Mouse (Mus musculus) heart, adult 2 months (tissue): Measurements from ENCODE around the gene Zfp91. TPM values are rescaled to one million over a fixed set of nuclear protein-coding genes. Genes with fewer than 3 reads are reported as not detected.

Source experiments
- DNase-seq, 2 experiments: peaks; one replicate each; pipeline ENCODE4 v3.0.0; 2021
- H3K27ac ChIP-seq: fragments of 200-600 bp; 2 replicates; pipeline ENCODE4 v1.8.1; 2022
- H3K27me3 ChIP-seq: fragments of 200-500 bp; 2 replicates; pipeline ENCODE4 v1.6.1; 2012; ENCODE audit warnings: mild to moderate bottlenecking, low read length, inconsistent platforms, mixed read lengths; ENCODE audit not compliant: control insufficient read depth, insufficient read depth
- H3K36me3 ChIP-seq: fragments of 200-500 bp; 2 replicates; pipeline ENCODE4 v1.6.1; 2012; ENCODE audit warnings: low read length, inconsistent platforms; ENCODE audit not compliant: control insufficient read depth, insufficient read depth
- H3K4me1 ChIP-seq: fragments of 200-500 bp; 2 replicates; pipeline ENCODE4 v1.6.1; 2011; ENCODE audit warnings: low read length; ENCODE audit not compliant: control insufficient read depth, insufficient read depth
- H3K4me3 ChIP-seq: fragments of 200-600 bp; 2 replicates; pipeline ENCODE4 v1.8.1; 2022
- H3K79me2 ChIP-seq: fragments of 200-500 bp; replicated peaks from 2 replicates; pipeline ENCODE4 v1.6.1; 2012; ENCODE audit warnings: mild to moderate bottlenecking, inconsistent platforms, low read length, moderate library complexity, mixed read lengths; ENCODE audit not compliant: control insufficient read depth, insufficient read depth
- H3K9ac ChIP-seq: fragments of 200-500 bp; 2 replicates; pipeline ENCODE4 v1.6.1; 2012; ENCODE audit warnings: low read depth, mild to moderate bottlenecking, control low read depth, inconsistent platforms, low read length, mixed read lengths
- CTCF ChIP-seq: fragments of 200-600 bp; IDR thresholded peaks from 2 replicates; pipeline ENCODE4 v1.8.1; 2022; ENCODE audit warnings: antibody characterized with exemption, mild to moderate bottlenecking, moderate library complexity
- EP300 ChIP-seq: fragments of 200-500 bp; IDR thresholded peaks from 2 replicates; pipeline ENCODE4 v1.6.1; 2011; ENCODE audit warnings: low read depth, low read length, control low read depth; ENCODE audit not compliant: insufficient read depth
- POLR2A ChIP-seq: fragments of 200-500 bp; IDR thresholded peaks from 2 replicates; pipeline ENCODE4 v1.6.1; 2011; ENCODE audit warnings: mild to moderate bottlenecking, low read depth, low read length, control low read depth; ENCODE audit not compliant: insufficient read depth
- WGBS: fragments of 180-500 bp; shearing (Covaris S2); methylation state at CpG from one replicate; pipeline ENCODE4 v1.1.7; 2018; 5-methylcytosine and 5-hydroxymethylcytosine counted together
- intact Hi-C: fragments of 180-260 bp; cut with DNase I; formaldehyde crosslinking; loops from one replicate; pipeline ENCODE4 v1.15.1; 2025
- polyA plus RNA-seq: library from polyadenylated mRNA; depleted of rRNA; stranded (reverse); fragments of >200 nt; gene quantifications from 2 replicates; pipeline ENCODE4 v1.2.3, GENCODE M21; 2012
- total RNA-seq, 2 experiments: library from RNA; stranded (reverse); gene quantifications; 2 replicates each; pipeline ENCODE4 v1.2.3; 2021

Zfp91 gene
- total and polyA plus RNA-seq, 3 experiments, result 17.4 to 84.5 (median 71.9) TPM

DNA sequence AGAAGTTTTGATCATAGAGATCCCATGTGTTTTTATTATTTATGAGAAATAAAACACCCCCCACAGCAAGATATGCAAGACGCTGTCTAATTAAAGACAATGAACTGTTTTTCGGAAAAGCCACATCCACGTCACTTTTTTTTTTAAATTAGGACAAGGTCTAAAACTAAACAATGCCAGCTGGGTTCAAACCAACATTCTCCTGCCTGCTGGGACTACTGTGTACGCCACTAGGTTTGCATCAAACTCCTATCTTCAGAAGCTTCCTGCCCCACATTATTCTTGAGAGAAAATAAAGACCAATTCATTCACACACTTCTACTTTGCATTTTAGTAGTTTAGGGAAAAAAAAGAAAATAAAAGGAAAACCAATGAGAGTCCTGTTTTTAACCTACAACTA, 8.2 kb downstream of the Zfp91 start:
- no peak for TF ChIP-seq POLR2A
- peaks cover 8% of the 10 kb centered on the region for H3K4me1 ChIP-seq
- no peak for DNase-seq
- no peaks in the 10 kb centered on the region for H3K27me3 ChIP-seq
- H3K4me3 ChIP-seq, result no peak overlapping the region
- H3K9ac ChIP-seq, result no peak overlapping the region
- H3K79me2 ChIP-seq, result no peaks in the 10 kb centered on the region; the same call in 1 of the 2 replicates
- peaks cover 24% of the 10 kb centered on the region for H3K36me3 ChIP-seq
- WGBS, result 27% methylated on average over 4 of the region's 4 CpGs
- H3K27ac ChIP-seq, result peak overlapping the region; percentile 24; the same call in 1 of the 2 replicates
- intact Hi-C loops, result no loop called here

DNA sequence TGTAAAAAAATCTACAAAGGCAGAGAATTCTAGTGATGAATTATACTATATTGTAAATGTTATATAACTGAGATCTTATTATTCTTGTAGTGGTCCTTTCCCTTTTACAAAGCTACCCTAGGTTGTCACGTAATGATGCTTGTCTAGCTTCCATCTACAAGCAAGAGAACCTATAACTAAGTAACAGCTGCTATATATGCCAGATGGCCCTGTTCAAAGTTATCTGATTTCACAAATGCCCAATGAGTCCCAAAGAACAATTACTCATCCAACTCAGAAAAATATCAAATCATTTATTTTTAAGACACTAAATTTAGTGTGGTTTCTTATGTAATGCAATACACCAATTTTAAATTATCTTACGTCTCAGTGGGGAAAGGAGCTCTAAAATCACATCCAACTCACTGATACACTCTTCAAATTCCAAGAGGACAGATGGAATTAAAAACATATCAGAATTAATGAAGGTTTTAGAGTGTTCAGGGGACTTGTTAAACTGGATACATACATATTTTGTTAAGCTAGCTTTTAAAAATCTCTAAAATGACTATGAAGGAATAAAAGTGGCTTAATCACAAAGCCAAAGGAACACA, 9.0 kb downstream of the Zfp91 start:
- H3K4me3 ChIP-seq, result no peak overlapping the region
- DNase-seq, result no peak
- H3K27me3 ChIP-seq, result no peaks in the 10 kb centered on the region
- H3K36me3 ChIP-seq, result peaks cover 22% of the 10 kb centered on the region
- intact Hi-C loops, result no loop called here
- no peak overlapping the region for H3K9ac ChIP-seq
- WGBS, result 67% methylated on average over 2 of the region's 2 CpGs
- peak overlapping the region; percentile 24; the same call in 1 of the 2 replicates for H3K27ac ChIP-seq
- no peaks in the 10 kb centered on the region; the same call in 1 of the 2 replicates for H3K79me2 ChIP-seq
- TF ChIP-seq POLR2A, result no peak
- no peak for TF ChIP-seq EP300
- TF ChIP-seq CTCF, result no peak
- peaks cover 8% of the 10 kb centered on the region for H3K4me1 ChIP-seq

DNA sequence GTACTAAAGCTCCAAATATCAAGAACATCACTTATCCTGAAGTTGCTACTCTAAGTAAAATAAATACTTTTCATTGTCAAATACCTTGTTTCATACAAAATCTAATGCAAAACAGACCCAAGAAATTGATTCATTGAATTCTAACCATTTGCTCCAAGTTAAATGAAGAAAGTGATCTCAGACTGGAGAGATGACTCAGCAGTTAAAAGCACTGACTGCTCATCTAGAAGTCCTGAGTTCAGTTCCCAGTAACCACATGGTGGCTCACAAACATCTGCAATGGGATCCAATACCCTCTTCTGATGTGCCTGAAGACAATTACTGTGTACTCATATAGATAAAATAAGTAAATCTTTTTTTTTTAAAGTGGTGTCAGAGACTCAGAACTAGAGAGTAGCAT, 15.5 kb downstream of the Zfp91 start:
- intact Hi-C loops, result no loop called here
- peaks cover 5% of the 10 kb centered on the region for H3K4me1 ChIP-seq
- no peak for DNase-seq
- H3K9ac ChIP-seq, result no peak overlapping the region
- no peak overlapping the region for H3K4me3 ChIP-seq
- H3K27me3 ChIP-seq, result no peaks in the 10 kb centered on the region
- peaks cover 10% of the 10 kb centered on the region for H3K36me3 ChIP-seq
- TF ChIP-seq POLR2A (no peak), CTCF (no peak), EP300 (no peak)
- H3K27ac ChIP-seq, result no peak overlapping the region
- no peaks in the 10 kb centered on the region; the same call in 1 of the 2 replicates for H3K79me2 ChIP-seq

DNA sequence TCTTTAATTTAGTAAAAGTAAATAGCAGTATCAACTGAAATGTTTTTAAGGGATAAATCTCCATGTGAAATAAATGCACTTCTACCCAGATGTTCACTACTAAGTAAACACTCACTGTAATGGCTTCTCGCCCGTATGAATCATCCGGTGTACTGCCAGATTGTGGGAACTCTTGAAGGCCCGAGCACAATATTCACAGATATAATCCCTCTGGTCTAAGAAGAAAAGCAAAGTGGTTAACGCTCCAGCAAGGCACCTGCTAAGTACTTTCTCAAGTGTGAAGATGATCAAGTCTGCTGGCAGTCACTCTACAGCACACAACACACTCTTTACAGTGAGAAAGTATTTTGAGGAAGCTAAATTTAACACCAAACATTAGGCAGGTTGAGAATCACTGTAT, 25.0 kb downstream of the Zfp91 start:
- Histone ChIP-seq H3K9ac (no peak overlapping the region), H3K4me3 (no peak overlapping the region), H3K27me3 (no peaks in the 10 kb centered on the region), H3K27ac (no peak overlapping the region), H3K4me1 (no peaks in the 10 kb centered on the region), H3K36me3 (peaks cover 21% of the 10 kb centered on the region), H3K79me2 (no peaks in the 10 kb centered on the region)
- intact Hi-C loops, result no loop called here
- peak; percentile 35 to 44 for DNase-seq
- TF ChIP-seq POLR2A, result no peak
- no peak for TF ChIP-seq EP300
- no peak for TF ChIP-seq CTCF
- WGBS, result 52% methylated on average over 5 of the region's 5 CpGs

DNA sequence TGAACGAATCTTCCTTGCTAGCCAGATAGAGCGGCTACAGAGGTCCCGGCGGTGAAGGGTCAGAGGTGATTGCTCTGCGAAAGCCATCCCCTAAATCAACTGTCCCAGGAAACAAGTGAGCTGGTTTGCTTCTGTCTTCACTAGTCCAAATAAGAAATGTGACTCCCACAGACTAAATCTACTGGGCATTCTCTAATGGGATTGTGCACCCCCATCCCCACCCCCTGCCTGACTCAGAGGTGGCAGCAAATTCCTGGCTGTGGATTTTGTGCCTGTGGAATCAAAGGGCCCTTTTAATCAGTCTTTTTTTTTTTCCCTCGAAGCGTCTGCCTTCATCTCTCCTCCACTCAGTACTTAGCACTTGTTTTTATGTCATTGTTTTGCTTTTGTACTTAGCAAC, 30.6 kb downstream of the Zfp91 start, which contains the start of gene Cntf:
Gene Cntf, minus strand, starts transcription at position 325 of the 400 bp plus-strand sequence.
- Histone ChIP-seq H3K27ac (no peak within 1 kb of the TSS; the same call in 1 of the 2 replicates), H3K36me3 (peaks cover 10% of the 10 kb centered on the region), H3K9ac (no peak within 1 kb of the TSS), H3K4me1 (no peaks in the 10 kb centered on the region), H3K79me2 (no peaks in the 10 kb centered on the region), H3K27me3 (no peaks in the 10 kb centered on the region), H3K4me3 (no peak within 1 kb of the TSS)
- no peak for DNase-seq
- intact Hi-C loops, result no loop called here
- TF ChIP-seq EP300, result no peak
- no peak for TF ChIP-seq POLR2A
- 74% methylated on average over 7 of the region's 7 CpGs for WGBS

DNA sequence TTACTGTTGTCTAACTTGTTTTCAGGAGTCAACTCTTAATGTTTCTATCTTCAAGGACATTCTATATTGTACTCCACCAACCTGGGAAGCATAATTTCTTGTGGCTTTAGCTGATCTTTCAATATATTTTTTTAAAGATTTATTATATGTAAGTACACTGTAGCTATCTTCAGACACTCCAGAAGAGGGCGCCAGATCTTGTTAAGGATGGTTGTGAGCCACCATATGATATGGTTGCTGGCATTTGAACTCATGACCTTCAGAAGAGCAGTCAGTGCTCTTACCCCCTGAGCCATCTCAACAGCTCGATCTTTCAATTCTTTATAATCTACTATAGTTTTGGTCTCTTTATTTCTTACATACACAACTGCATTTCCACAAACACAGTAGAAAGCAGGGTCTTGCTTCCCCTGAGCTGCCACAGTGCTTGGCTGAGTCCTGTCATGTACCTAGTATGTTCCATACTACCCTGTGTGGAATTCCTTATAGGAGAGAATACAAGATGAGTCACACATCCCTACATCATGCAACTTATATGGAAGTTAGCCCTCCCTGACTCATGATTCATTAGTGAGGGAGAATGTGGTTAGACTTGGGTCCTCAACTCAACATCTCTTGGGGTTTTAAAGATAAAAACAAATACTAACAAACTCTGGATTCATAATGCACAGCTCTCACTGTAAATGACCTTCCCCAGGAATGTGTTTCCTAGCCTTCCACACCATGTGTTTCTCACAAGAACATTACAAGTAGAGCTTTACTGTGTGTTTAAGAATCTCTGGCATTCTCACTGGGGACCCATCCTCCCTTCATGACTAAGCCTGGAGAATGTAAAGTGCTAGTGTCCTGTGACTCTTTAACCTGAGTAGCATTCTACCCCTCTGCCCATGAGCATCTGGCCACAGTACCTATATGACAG, 33.5 kb downstream of the Zfp91 start:
- 65% methylated on average over 2 of the region's 2 CpGs for WGBS
- Histone ChIP-seq H3K27me3 (no peaks in the 10 kb centered on the region), H3K4me1 (no peaks in the 10 kb centered on the region), H3K9ac (no peak overlapping the region), H3K36me3 (peaks cover 5% of the 10 kb centered on the region), H3K4me3 (no peak overlapping the region), H3K27ac (no peak overlapping the region), H3K79me2 (no peaks in the 10 kb centered on the region)
- no peak for DNase-seq
- intact Hi-C loops, result loop anchor here (5.0 kb wide), 1 partner anchor 60 kb away; no protein-coding TSS in a partner anchor
- TF ChIP-seq CTCF (peak; percentile 70), POLR2A (no peak), EP300 (no peak)
